Comparison of ENCODE assay signal across 9 mouse cellular contexts in the genomic region with DNA sequence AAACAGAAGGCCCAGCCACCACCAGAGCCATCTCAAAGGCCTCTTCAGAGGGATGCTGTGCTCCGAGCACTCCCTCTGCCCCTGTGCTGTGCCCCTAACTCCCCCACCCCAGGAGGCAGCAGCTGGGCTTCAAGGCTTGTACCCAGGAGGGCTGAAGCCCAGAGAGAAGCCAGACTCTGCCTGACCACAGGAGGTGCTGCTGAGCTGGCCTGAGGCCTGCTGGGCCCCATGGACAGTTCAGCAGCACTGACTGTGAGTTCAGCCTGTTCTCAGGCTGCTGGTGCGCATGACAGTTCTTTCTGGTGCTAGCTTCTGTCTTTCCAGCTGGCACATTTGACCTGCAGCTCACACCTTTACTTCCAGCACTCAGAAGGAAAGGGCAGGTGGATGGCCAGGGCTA. TPM values are rescaled to one million over a fixed set of nuclear protein-coding genes. Genes with fewer than 3 reads are reported as not detected.
DNase-seq lines count a peak whose midpoint lies in the region; ATAC-seq and TF ChIP-seq lines count a peak whose summit lies in the region.
"Had no signal": no experiment of that assay in that cellular context is flagged by ENCODE, and none has a peak within 500 bp of the region (broad histone marks: within the 10 kb centered on the region; RNA-seq: fewer than 3 reads in every experiment).

No protein-coding gene starts in this region.

- DNase-seq in heart, postnatal 0 days (ENCODE audit: low spot score): no peak
- no peak for DNase-seq in heart, adult 8-10 months (ENCODE audit: low spot score)
- DNase-seq in midbrain, embryonic 10.5 days (ENCODE audit: low spot score): peak; percentile 44
- no peak for DNase-seq in midbrain, embryonic 14.5 days
- peak; percentile 55 for DNase-seq in embryo, embryonic 11 days
- peak; percentile 71 for DNase-seq in retina, postnatal 1 day
- DNase-seq in right cerebral cortex, postnatal 10 days (ENCODE audit: low spot score in 2 of 2): no peak
- DNase-seq: heart, postnatal 36 days had no signal

- peak; percentile 43 for TF ChIP-seq CTCF in heart, postnatal 0 days (IDR thresholded peaks at IDR 0.05; ENCODE audit: low read depth)

- H3K9me3 ChIP-seq in heart, postnatal 0 days (replicated peaks; ENCODE audit: control insufficient read depth, low read length): no peaks in the 10 kb centered on the region
- no peaks in the 10 kb centered on the region for H3K9me3 ChIP-seq in midbrain, embryonic 10.5 days (replicated peaks)
- no peaks in the 10 kb centered on the region for H3K9me3 ChIP-seq in midbrain, embryonic 14.5 days (ENCODE audit: control insufficient read depth, low read length)

- TF ChIP-seq EP300 in heart, postnatal 0 days (IDR thresholded peaks at IDR 0.05; ENCODE audit: low read depth): no peak

- H3K27me3 ChIP-seq in heart, postnatal 0 days (ENCODE audit: control insufficient read depth, insufficient read depth, low read length): no peaks in the 10 kb centered on the region
- H3K27me3 ChIP-seq in midbrain, embryonic 10.5 days (ENCODE audit: low read depth, poor library complexity, severe bottlenecking): no peaks in the 10 kb centered on the region
- H3K27me3 ChIP-seq in midbrain, embryonic 14.5 days (ENCODE audit: control insufficient read depth, insufficient read depth, low read length): no peaks in the 10 kb centered on the region

- 79% methylated on average over 2 of the region's 2 CpGs for WGBS in heart, postnatal 0 days
- WGBS in midbrain, embryonic 10.5 days: 69% methylated on average over 2 of the region's 2 CpGs
- 58% methylated on average over 2 of the region's 2 CpGs for WGBS in midbrain, embryonic 14.5 days

- no peak overlapping the region for H3K27ac ChIP-seq in heart, postnatal 0 days (ENCODE audit: low read depth)
- H3K27ac ChIP-seq in midbrain, embryonic 10.5 days (replicated peaks): peak overlapping the region; percentile 70
- H3K27ac ChIP-seq in midbrain, embryonic 14.5 days (replicated peaks; ENCODE audit: low read depth, low read length): no peak overlapping the region

- ATAC-seq in heart, postnatal 0 days (ENCODE audit: insufficient read depth, low read depth): no peak
- ATAC-seq in midbrain, embryonic 14.5 days (ENCODE audit: low FRiP score, low TSS enrichment): no peak
- no peak for ATAC-seq in inflammation-experienced regulatory T-cells, adult 6 months

- peaks cover 10% of the 10 kb centered on the region for H3K36me3 ChIP-seq in heart, postnatal 0 days (replicated peaks; ENCODE audit: control insufficient read depth, insufficient read depth, low read length)
- H3K36me3 ChIP-seq in midbrain, embryonic 10.5 days: 0 out of 2 replicates have a peak, but pooled peaks cover 10% of the 10 kb centered on the region
- peaks cover 20% of the 10 kb centered on the region for H3K36me3 ChIP-seq in midbrain, embryonic 14.5 days (ENCODE audit: control insufficient read depth, insufficient read depth, low read length)

- no peak overlapping the region for H3K4me3 ChIP-seq in heart, postnatal 0 days (ENCODE audit: low read depth, low read length)
- no peak overlapping the region for H3K4me3 ChIP-seq in midbrain, embryonic 10.5 days
- no peak overlapping the region for H3K4me3 ChIP-seq in midbrain, embryonic 14.5 days (replicated peaks; ENCODE audit: low read depth, low read length)

- H3K4me2 ChIP-seq in heart, postnatal 0 days (ENCODE audit: low read depth, low read length): no peak overlapping the region
- H3K4me2 ChIP-seq in midbrain, embryonic 14.5 days (ENCODE audit: low read length): no peak overlapping the region

- H3K9ac ChIP-seq in heart, postnatal 0 days (replicated peaks; ENCODE audit: low read depth, low read length): no peak overlapping the region
- no peak overlapping the region for H3K9ac ChIP-seq in midbrain, embryonic 14.5 days (replicated peaks; ENCODE audit: low read length)

- H3K4me1 ChIP-seq in heart, postnatal 0 days (ENCODE audit: control insufficient read depth, insufficient read depth): peaks cover 19% of the 10 kb centered on the region
- peaks cover 65% of the 10 kb centered on the region for H3K4me1 ChIP-seq in midbrain, embryonic 10.5 days
- peaks cover 23% of the 10 kb centered on the region; the same call in 1 of the 2 replicates for H3K4me1 ChIP-seq in midbrain, embryonic 14.5 days (ENCODE audit: control insufficient read depth, insufficient read depth, low read length)

RNA-seq across cellular contexts. Expression of a gene that starts 20.0 kb away (rescaled TPM):
- total RNA-seq in heart, postnatal 0 days (2014; rRNA removed; ENCODE audit: low replicate concordance): 0.73 and 1.6 TPM in 2 replicates
- 0.59 and 0.75 TPM in 2 replicates for polyA plus RNA-seq in heart, postnatal 0 days (2015; fragmentation: Nextera tagmentation; extraction: Ambion mirVana)
- not detected for total RNA-seq in heart, adult 8-10 months (2022)
- polyA plus RNA-seq in midbrain, embryonic 10.5 days (2016; fragmentation: Nextera tagmentation; extraction: Ambion mirVana): 2.9 and 10.0 TPM in 2 replicates
- polyA plus RNA-seq in midbrain, embryonic 14.5 days (2014; fragmentation: Nextera tagmentation; extraction: Ambion mirVana): 10.7 and 11.6 TPM in 2 replicates
- under 1 TPM in 1 of 3 experiments, not detected in 2; 0.52 TPM for polyA plus RNA-seq in inflammation-experienced regulatory T-cells, adult 6 months (2017; shearing (Covaris generic))
- total RNA-seq: heart, postnatal 36 days had no signal

RNA-seq across cellular contexts. Expression of a gene that starts 37.7 kb away (rescaled TPM):
- total RNA-seq in heart, postnatal 0 days (2014; rRNA removed; ENCODE audit: low replicate concordance): 804 and 987 TPM in 2 replicates
- polyA plus RNA-seq in heart, postnatal 0 days (2015; fragmentation: Nextera tagmentation; extraction: Ambion mirVana): 439 and 463 TPM in 2 replicates
- 100 to 1,000 TPM; 305 to 381 (median 333) TPM for total RNA-seq in heart, adult 8-10 months (2022)
- 681 and 788 TPM in 2 replicates for polyA plus RNA-seq in midbrain, embryonic 10.5 days (2016; fragmentation: Nextera tagmentation; extraction: Ambion mirVana)
- polyA plus RNA-seq in midbrain, embryonic 14.5 days (2014; fragmentation: Nextera tagmentation; extraction: Ambion mirVana): 488 and 521 TPM in 2 replicates
- polyA plus RNA-seq in inflammation-experienced regulatory T-cells, adult 6 months (2017; shearing (Covaris generic)): 1,000 to 10,000 TPM; 2,539 to 3,992 (median 2,708) TPM

Comparison
In these comparisons a context has a peak if more than half of its experiments do, and no peak if none do; other contexts are left out.
1. DNase-seq: peak in midbrain, embryonic 10.5 days (single experiment), embryo, embryonic 11 days (single experiment) and retina, postnatal 1 day (single experiment); none in heart, postnatal 0 days (single experiment), heart, adult 8-10 months (single experiment), midbrain, embryonic 14.5 days (single experiment) and right cerebral cortex, postnatal 10 days (0 of 2).